Mouse (Mus musculus) cerebellum, adult 9-10 months (tissue): ENCODE data around the gene Pnma5.
"Not testable (repeated sequence)": the region's sequence is repeated elsewhere in the genome, so short reads cannot be mapped to it uniquely, and the experiment has no call there.

Source experiments
- DNase-seq: peaks from one replicate; pipeline ENCODE4 v3.0.0; 2022

Gene Pnma5

DNA sequence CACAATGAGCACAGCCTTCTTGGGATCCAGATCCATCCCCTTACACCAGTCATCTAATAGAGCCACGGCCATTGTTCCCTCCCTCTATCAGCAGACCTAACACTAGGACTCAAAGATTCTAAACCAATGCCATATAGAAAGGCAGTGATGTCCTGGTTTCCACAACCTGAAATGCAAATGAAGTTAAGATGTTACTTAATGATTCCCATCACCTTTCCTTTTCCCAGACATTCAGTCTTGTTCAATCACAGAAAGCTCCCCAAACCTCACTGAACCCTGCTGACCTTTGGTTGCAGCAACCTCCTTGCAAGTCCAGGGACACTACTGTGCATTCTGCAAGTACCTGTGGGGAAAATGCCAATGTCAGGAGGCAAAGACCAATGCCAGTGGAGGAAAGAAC, at the start of gene Pnma5:
Gene Pnma5 (minus strand): TSS at position 101 of the 400 bp plus-strand sequence.
- DNase-seq: no peak

DNA sequence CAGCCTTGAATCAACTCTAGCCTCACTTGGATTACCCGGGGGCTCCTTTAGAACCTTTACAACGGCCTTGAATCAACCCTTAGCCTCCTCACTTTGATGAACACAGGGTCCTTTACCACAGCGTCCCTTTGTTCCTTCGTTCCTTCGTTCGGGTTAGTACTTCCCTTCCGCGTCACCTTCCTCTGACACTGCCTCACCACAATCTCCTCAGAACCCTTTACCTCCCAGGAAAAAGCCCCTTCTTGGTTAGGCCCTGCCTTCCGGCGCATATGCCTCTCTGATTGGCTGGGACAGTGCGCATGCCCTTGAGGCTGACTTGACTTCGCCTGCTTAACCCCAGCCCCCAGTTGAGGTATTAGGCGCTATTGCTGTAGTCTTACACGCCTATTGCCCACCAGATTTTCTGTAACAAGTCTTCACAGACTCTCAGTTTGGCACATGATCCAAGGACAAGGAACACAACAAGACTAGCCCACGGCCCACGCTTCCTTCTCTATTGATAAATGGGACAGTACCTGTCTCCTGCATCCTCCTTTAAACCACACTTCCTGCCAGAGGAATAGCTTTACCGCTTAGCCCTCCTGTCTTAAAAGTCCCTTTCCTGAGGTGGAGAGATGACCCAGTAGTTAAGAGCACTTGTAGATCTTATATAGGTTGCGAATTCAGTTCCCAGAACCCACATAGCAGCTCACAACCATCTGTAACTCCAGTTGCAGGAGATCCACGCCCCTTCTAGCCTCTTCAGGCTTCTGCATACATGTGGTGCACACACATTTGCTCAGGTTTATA, 45.6 kb upstream of the Pnma5 start, which contains the start of gene Xlr4a:
Gene Xlr4a (minus strand): TSS at position 212 of the 789 bp plus-strand sequence.
- DNase-seq: not testable (repeated sequence)

DNA sequence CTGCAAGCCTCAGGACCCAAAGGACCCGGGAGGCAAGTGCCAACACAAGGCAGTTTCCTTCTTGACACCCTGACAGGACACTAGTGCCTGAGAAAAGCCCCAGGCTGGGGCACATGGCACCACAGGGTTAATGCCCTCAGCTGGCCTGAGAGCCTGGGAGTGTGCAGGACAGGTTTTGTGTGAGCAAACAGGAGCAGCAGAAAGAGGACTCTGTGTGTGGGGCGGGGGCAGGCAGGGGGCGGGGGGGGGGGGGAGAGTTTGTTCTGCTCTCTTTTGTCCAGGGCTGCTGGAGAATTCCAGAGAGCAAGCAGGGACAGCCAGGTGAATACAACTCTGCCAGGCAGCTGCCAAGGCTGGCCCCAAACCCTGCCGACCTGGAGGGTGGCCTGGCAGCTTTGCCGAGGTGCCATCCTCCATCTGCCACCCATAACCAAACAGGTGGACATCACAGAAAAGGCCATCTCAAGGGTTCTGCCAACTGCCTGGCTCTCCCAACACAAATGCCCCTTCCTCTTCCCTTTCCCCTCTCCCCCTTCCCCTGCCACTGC, 29.9 kb upstream of the Pnma5 start:
- DNase-seq: peak; percentile 42

DNA sequence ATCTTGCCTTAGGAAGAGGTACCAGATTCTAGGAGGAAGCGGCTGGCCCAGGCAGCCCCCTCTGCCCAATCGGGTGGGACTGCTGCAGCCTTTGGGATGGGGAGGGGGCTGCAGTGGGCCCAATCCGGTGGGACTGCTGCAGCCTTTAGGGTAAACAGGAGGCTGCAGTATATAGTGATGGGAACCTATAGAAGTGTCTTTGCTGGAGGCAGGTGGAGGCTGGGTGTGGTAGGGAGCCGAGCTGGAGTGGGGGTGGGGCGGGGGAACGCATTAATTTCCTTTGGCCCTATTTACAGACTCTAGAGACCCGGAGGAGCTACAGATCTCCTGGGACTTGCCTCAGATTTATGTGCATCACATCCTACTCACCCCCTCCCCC, 27.5 kb upstream of the Pnma5 start, which contains the start of gene Pnma3:
Gene Pnma3 (plus strand): TSS at position 373 of the 379 bp plus-strand sequence.
- peak; percentile 26 for DNase-seq

DNA sequence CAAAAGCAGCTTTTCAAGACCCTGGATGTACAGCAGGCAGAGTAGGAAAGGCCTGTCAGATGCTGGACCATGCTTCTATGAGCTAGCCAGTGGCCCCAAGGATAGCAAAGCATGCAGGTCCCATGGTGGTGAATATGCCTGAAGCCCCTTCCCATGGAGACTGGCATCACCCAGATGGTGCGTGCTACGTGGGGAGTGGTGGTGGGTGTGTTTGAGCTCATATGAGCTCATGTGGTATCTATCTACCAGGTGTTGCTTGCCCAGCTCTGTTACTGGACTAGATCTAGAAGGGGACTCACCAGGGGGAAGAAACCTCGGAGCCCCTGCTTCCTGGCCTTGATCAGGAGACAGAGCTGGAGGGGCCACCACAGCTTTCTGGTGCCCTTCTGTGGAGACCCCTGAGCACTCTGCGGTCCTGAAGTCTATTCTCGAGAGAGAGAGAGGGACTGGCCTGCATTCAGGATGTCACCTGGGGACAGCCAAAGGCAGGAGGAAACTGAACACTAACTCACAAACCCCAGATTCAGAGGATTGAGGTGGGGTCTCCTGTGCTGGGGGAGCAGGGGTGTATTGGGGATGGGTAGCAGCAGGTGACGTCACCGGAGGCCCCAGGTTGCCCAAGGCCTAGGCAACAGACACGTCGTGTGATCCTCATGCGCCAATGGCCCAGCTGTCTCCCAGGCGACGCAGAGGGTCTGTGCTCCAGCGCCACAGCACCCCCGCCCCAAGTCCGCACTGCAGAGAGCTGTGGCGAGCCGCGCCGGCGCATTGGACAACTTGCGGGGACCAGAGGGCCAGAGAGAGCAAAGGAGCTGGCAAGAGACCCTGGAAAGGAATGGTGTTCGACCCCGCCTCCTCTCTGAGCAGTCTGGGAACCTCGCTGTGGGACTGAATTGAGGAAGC, 26.9 kb upstream of the Pnma5 start:
- DNase-seq: peak; percentile 31

DNA sequence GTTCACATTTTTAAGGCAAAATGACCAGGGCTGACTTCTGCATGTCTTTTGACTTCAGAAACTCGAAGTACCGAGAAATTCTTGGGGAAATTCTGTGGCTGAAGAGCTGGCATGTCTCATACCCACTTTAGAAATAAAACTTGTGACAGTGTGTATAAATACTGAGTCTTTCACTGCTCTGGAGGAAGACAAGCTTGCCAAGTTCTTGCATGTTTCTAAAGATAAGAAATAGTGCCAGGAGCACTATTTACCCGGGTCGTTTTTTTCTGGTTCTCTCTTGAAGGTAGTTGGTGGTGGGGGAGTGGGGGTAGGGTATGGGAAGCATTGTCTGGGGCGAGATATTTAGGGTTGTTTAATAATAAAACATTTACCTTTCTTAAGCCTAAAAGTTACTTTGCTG, 25.4 kb upstream of the Pnma5 start:
- no peak for DNase-seq

DNA sequence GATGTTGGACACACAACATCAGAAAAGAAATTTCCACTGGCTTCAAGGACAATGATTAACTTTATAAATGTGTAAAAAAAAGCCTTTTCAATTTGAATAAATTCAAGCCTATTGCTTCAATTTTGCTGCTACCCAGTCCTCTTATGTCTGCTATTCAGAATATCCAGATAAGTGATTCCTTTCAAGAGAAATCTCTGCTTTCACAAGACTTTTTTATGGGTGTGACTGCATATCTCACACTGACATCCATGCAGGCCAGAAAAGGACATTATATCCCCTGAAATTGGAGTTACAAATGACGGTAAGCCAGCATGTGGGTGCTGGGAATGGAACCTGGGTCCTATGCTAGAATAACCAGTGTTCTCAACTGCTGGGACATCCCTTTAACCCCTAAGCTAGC, 24.6 kb upstream of the Pnma5 start:
- no peak for DNase-seq

DNA sequence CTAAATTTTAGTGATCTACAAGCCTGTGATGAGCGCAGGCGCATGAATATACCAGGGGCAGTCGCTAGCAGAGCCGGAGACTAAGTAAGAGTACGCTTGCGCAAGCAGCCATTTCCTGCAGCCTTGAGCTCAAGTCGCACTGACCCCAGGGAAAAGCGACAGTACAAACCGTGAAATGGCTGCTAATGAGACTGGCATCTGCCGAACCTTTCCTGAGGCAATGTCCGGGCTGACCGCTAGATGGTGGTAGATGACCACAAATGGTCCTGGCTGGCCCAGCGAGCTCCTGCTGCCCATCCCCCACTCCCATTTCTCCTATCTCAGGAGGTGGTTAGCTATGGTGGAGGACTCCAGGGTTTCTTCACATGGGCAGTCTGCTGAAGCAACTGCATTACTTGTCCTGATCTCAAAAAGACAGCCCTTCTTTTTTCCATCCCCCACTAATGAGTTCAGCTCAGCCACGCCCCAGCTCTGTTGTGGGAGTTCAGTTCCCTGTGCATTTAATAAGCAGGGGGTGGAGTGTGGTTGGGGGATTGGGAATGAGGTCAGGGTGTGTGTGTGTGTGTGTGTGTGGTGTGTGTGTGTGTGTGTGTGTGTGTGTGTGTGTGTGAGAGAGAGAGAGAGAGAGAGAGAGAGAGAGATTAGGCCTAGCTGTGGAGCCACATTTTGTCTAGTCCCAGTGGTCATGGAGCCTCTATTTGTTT, 17.1 kb upstream of the Pnma5 start:
- DNase-seq: peak; percentile 96

DNA sequence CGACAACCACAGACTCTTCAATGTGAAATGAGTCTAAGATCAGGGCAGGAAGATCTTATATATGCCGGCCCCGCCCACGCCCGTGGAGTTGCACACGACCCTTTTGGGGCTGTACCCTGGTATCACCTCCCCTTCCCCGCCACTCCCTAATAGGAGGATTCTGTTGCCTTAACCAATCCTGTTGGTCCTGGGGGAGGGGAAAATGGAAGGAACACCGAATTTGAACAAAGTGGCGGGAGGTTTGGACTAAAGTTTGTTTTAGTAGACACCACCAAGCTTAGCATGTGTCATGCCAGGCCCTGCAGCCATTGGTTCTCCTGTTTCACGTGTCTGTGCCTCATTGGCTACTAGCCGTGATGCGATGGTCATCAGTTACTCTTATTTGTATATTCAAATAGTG, 2.8 kb upstream of the Pnma5 start:
- no peak for DNase-seq

DNA sequence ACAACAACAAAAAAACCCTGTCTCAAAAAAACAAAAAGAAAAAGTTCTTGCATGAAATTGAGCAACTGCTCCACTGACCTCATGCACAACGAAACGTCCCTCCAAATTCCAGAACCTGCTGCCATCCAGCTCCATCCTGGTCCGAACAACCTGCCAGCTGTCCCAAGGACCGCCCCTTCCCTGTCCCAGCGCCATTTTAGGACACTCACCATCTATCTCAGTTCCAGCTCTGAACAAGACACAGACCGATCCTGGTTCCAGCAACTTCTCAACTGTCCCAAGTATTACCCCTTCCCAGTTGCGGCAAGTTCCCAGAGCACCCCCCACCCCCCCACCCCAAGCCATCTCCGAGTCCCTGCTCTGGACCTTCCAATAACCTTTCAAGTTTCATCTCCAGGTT, 1.9 kb upstream of the Pnma5 start:
- no peak for DNase-seq

DNA sequence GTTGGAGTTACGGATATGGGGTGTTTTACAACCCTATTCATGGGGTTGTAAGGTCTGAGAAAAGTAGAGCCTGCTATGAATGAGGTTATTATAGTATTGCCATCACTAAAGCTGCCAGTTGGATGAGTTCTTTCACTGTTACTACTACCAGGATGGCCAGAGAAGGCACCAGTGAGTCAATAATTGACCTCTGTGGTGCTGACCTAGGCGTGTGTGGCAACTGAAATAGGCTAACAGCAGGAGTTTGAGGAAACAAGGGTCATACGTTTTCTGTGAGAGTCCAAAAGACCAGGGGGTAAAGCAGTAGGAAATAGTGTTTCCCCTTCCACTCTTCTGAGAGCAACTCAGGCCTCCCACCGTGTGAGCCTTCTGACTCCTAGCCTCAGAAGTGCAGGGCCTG, 24.1 kb downstream of the Pnma5 start:
- DNase-seq: no peak

DNA sequence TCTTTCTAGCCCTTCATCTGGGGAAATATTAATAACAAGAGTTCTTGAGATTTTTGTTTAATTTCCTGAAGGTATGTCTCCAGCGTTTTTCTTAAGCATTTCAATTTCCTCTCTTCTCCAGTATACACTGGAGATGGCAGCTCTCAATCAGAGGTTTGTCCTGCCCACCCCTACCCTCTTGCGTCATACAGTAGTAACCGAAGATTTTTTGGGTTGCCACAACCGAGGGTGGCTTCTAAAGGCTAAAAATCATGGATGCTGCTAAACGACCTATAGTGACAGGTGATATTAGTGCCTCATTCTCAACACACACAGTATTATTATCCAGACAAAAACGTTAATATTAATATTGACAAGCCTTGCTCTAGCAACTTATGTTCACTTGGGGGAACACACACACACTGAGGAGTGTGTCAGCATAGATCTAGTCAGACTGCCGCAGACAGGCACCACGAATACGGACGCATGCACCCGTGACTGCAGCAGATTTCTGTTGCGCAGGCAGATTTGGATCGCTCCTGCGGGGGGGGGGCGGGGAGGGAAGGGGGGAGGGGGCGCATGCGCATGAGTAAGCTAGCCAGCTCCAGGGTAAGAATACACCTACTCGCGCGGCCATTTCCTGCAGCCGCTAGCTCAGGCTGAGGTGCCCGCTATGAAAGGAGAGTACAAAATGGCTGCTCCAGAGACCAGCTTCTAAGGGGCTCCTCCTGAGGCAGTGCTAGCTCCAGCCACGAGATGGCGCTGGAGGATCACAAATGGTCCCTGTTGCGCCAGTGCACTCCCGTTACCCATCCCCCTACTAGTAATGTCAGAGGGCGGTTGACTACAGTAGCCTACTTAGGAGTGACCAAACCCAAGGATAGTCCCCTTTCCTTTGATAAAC, 29.1 kb downstream of the Pnma5 start:
- DNase-seq: peak; percentile 97

DNA sequence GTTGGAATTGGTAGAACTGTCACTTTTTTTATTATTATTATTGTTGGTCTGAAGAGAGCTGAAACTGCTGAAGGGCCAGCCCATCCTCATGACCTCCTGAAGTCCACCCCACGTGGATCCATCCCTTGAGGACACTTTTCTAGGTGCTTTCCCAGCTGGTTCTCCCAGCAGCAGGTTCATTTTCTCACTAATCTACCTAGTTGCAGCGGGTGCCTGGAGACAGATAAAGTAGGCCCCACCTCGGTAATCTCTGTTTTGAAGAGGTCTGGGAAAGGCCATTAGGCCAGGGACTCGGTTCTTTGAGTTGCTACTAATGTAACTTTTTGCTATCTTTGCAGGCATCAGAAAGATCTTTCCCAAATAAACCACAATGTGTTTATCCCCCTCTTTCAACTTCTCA, 31.2 kb downstream of the Pnma5 start:
- DNase-seq: no peak

DNA sequence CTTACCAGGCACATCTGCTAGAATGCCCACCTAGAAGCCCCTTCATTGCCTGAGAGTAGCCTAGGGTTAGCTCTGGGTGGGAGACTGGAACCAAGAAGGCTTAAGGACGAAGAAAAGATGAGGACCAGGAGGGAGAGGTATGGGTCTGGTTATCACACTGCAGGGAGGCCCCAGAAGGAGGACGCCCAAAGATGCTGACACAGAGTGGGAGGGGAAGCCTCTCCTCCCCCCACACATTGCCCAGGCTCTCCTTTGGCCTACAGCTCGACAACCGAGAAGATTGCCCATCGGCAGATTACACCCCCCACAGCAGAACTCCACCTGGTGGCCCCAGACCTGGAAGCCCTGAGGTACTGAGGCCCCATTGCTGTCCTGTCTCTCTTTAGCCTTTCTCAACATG, 33.8 kb downstream of the Pnma5 start:
- DNase-seq: no peak

DNA sequence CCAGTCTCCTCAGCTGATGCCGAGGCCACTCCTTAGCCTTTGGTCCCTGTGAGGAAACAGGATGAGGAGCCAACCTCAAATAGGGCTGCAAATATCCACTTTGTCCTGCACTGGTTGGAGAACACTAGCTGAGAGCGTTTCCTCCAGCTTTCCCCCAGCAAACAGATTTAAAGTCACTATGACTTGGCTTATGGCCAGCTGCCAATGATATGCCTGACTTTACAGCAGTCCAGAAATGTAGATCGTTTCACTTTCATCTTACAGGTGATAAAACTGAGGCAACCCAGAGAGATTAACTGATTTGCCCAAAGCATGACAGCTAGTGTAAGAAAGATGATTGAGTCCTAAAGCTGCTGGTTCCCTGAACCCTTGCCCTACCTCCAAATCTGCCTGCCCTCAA, 41.4 kb downstream of the Pnma5 start:
- DNase-seq: no peak

DNA sequence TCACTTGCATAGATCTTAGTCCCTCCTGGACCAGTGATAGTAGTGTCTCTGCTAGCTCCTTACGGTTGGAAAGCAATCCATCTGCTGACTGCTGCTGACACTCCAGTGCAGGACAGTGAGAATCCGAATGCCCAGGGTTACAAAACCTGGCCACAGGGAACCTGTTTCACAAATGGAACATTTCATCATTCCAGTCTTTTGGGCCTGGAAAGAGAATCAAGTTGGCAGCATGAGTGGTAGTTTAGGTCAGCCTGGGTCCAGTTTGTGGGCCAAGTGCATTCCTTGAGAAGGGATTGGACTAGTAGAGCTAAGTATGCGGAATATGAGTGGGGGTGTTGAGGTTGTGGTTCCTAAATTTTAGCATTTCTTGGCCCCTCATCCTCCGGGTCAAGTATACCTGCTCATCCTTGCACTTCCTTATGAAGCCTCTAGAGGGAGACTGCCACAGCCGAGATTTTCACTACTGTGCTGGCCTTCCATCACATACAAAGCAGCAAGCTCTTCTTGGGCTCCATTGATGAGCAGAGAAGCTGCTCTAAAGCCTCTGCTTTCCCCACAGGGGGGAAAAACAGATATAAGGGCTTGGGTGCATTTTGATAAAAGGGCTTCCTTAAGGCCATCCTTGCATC, 44.5 kb downstream of the Pnma5 start:
- DNase-seq: no peak

DNA sequence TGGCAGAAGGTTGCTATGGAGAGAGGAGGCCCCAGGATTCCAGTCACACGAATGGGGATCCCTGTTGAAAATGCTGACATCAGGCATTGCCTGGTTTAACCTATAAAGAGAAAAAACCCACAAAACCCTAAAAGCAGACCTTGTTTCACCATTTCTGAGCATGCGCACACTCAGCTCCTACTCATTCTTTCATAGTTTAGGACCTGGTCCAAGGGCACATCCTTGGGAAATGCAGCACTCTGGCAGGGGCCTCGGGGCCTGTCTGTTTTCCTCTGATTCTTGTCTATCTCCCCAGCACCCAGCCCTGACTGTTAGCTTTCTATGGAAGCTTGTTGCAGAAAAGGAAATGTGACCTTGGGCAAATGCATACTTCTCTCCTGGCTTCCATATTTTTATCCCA, 46.3 kb downstream of the Pnma5 start:
- DNase-seq: no peak

DNA sequence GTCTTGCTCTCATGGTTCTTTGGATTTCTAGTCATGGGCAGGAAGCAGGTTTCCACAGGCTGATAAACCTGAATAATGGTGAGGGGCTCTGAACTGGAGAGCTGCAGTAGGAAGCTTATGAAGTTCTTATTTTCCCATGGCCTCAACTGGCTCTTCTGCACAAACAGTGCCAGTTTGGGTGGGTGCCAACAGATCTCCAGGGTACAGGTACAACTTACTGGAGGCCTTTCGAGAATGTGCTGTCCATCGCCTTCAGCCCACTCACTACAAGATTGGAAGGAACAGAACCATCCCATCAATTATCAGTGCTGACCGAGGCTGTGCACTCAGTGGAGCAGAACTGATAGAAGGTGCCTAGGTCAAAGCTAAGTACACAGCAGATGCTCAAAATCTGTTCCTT, 48.5 kb downstream of the Pnma5 start:
- no peak for DNase-seq

DNA sequence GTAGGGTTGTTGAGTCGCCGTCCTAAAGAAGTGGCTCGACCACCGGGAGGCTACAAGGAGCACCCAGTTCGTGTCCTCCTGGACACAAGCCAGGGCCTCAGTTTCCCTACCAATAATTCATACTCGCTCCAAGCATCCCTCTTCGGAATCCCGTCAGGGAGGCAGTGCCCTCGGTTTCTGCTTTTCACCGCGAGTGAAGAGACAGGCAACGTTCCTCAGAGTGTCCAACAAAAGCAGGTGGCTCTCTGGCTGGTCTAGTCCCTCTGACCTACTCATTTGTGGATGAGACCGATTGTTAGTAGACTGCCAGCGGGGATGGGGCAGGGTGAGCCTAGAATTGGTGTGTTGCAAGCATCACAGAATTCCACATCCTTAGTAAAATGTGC, 49.4 kb downstream of the Pnma5 start:
- no peak for DNase-seq

DNA sequence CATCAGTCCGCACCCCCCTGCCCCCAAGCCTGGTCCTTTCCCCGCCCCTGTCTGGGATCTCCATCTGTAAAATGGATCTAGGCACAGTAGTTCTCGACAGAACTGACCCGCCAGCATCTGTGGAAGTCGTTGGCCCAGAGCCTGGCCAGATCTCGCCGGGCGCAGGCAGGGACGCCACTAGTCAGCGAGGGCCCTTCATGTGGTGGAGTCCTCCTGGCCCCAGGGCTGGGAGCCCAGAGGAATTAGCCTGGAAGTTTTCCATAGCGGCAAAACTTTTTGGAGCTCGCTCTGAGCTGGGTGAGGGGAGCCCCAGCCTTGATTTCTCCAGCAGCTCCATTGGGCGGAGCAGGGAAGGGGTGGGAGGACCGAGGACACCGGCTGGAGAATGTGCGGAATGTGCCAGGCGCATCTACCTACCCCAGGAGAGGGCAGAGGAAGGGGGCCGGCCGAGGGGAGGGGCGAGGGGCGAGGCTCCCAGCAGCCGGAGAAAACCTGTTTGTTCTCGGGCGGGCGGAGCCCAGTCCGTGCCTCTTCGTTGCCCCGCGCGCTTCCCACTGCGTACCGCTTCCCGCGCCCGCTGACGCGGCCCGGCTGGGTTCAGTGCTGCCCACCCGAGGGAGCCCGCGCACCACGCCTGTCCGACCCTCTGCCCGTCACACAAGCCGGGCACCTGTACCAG, 49.9 kb downstream of the Pnma5 start, which contains the start of gene Zfp185:
Gene Zfp185 (plus strand): TSS at position 499 of the 679 bp plus-strand sequence.
- DNase-seq: no peak

DNA sequence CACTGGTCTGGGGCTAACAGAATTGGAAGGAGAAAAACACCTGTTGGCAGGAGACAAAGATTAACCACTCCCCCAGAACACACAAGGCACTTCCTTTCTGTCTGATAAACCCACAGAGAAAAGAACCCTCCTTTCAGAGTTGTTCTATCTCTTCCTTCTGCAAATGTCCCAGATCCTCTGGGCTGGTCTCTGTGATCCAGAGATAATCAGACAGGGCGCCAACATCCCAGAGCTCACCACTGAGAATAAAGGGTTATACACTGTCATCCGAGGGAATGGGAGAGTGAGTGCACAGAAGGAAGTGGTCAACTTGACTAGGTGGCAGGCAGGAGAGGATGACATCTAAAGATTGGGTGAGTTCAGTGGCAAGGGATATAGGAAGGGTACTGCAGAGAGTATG, 51.3 kb downstream of the Pnma5 start:
- DNase-seq: no peak
